ENCODE assay signal across 8 mouse cellular contexts in genomic region chr19:45310944-45311603, GRCm38 (mm10). TPM values are rescaled to one million over a fixed set of nuclear protein-coding genes. Genes with fewer than 3 reads are reported as not detected.
DNase-seq lines count a peak whose midpoint lies in the region; ATAC-seq and TF ChIP-seq lines count a peak whose summit lies in the region.

No protein-coding gene starts in this region.

- peak; percentile 70 for ATAC-seq in forebrain, embryonic 14.5 days

- H3K4me2 ChIP-seq in forebrain, embryonic 14.5 days (ENCODE audit: low read length), result peak overlapping the region; percentile 46

- peaks cover 38% of the 10 kb centered on the region for H3K27me3 ChIP-seq in E14TG2a.4 (ENCODE audit: insufficient read depth, low read length)
- peaks cover 3% of the 10 kb centered on the region for H3K27me3 ChIP-seq in forebrain, embryonic 14.5 days (replicated peaks; ENCODE audit: control insufficient read depth, insufficient read depth, low read length)

- H3K9me3 ChIP-seq in E14TG2a.4 (ENCODE audit: low read length), result no peaks in the 10 kb centered on the region
- no peaks in the 10 kb centered on the region for H3K9me3 ChIP-seq in forebrain, embryonic 14.5 days (replicated peaks; ENCODE audit: control insufficient read depth, low read length)

- H3K27ac ChIP-seq in forebrain, embryonic 14.5 days (ENCODE audit: low read depth, low read length), result peak overlapping the region; percentile 85

- TF ChIP-seq CTCF in E14TG2a.4 (conservative IDR thresholded peaks at IDR 0.05; ENCODE audit: low read length), result no peak

- peaks cover 54% of the 10 kb centered on the region for H3K4me1 ChIP-seq in E14TG2a.4 (replicated peaks; ENCODE audit: low read depth, low read length)
- H3K4me1 ChIP-seq in forebrain, embryonic 14.5 days (ENCODE audit: control insufficient read depth, insufficient read depth, low read length), result peaks cover 23% of the 10 kb centered on the region

- 14% methylated on average over 15 of the region's 15 CpGs for WGBS in forebrain, embryonic 14.5 days
- 18% methylated on average over 15 of the region's 15 CpGs for WGBS in large intestine, adult 2 months

- peak overlapping the region; percentile 26 for H3K9ac ChIP-seq in forebrain, embryonic 14.5 days (ENCODE audit: low read length)

- H3K36me3 ChIP-seq in E14TG2a.4 (ENCODE audit: insufficient read depth, low read length), result no peaks in the 10 kb centered on the region
- H3K36me3 ChIP-seq in forebrain, embryonic 14.5 days (ENCODE audit: control insufficient read depth, insufficient read depth, low read length), result no peaks in the 10 kb centered on the region

- intact Hi-C loops in heart, postnatal 36 days (cut with DNase I), result no loop called here

- DNase-seq in adrenal gland, postnatal 36 days, result peak; percentile 91 to 93
- DNase-seq in forebrain, embryonic 14.5 days (ENCODE audit: low spot score), result peak; percentile 73
- DNase-seq in heart, postnatal 36 days, result peak; percentile 72 to 76
- peak; percentile 8 for DNase-seq in large intestine, adult 2 months (ENCODE audit: low read depth, low spot score)
- peak; percentile 89 for DNase-seq in lung, postnatal 10 days
- DNase-seq in retina, embryonic 14.5 days (ENCODE audit: low spot score), result peak; percentile 62
- no peak for DNase-seq in T-cell, adult 2 months (ENCODE audit: low spot score)

- peak overlapping the region; percentile 52 for H3K4me3 ChIP-seq in E14TG2a.4 (replicated peaks; ENCODE audit: low read length)
- H3K4me3 ChIP-seq in forebrain, embryonic 14.5 days (ENCODE audit: low read depth, low read length), result peak overlapping the region; percentile 8; the same call in 1 of the 2 replicates

RNA-seq across cellular contexts. Expression of gene Btrc, which starts 52.5 kb away (rescaled TPM):
- total RNA-seq in adrenal gland, postnatal 36 days (2021), result 10 to 100 TPM; 33.8 to 37.3 TPM
- polyA plus RNA-seq in forebrain, embryonic 14.5 days (2014; fragmentation: Nextera tagmentation; extraction: Ambion mirVana), result 48.1 and 58.3 TPM in 2 replicates
- total RNA-seq in heart, postnatal 36 days (2021), result 10 to 100 TPM; 18.6 to 23.5 TPM
- 6.4 and 6.5 TPM in 2 replicates for polyA plus RNA-seq in large intestine, adult 2 months (2012; rRNA removed)
